Mouse (Mus musculus): Measurements from ENCODE around the gene Slc43a2. TPM values are rescaled to one million over a fixed set of nuclear protein-coding genes. Genes with fewer than 3 reads are reported as not detected.

Gene Slc43a2
- total and polyA plus RNA-seq, 3 experiments, result 4.2 to 11.5 (median 7.5) TPM

DNA sequence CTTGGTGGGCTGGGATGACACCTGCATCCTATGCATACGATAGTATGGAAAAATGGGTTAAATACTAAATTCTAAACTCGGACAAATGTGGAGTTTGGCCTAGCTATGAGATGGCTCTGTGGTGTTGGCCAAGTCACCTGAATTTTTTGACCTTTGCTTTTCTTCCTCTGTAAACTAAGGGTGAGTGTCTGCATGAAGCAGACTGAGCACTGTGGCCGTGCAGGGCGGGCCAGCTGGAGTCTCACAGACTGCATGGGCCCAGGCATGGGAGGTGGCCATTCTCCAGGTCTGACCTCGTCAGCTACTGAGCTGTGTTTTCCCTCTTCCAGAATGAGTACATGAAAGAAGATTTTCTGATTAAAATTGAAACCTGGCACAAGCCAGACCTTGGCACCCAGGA, 77.3 kb downstream of the Slc43a2 start:
- H3K4me1 ChIP-seq (ENCODE audit: insufficient read depth, low read depth, low read length), result no peaks in the 10 kb centered on the region
- ATAC-seq (ENCODE audit: extremely low read depth, insufficient number of reproducible peaks, low FRiP score, poor library complexity, severe bottlenecking) (no peak), DNase-seq (ENCODE audit: low spot score) (no peak)
- H3K27me3 ChIP-seq (ENCODE audit: insufficient read depth, low read length), result no peaks in the 10 kb centered on the region
- peaks cover 92% of the 10 kb centered on the region for H3K36me3 ChIP-seq (replicated peaks)
- no peaks in the 10 kb centered on the region for H3K9me3 ChIP-seq (replicated peaks)
- TF ChIP-seq POLR2AphosphoS5 (IDR thresholded peaks at IDR 0.05; ENCODE audit: insufficient replicate concordance, low read depth, low read length) (no peak), CTCF (IDR thresholded peaks at IDR 0.05; ENCODE audit: low read depth, low read length) (no peak), GATA2 (IDR thresholded peaks at IDR 0.05; ENCODE audit: borderline replicate concordance, low read depth, low read length) (no peak), GATA1 (IDR thresholded peaks at IDR 0.05; ENCODE audit: borderline replicate concordance, low read length) (no peak), TAL1 (conservative IDR thresholded peaks at IDR 0.05; ENCODE audit: low read depth, low read length) (no peak)
- no peak overlapping the region for H3K4me3 ChIP-seq (ENCODE audit: low read depth, low read length)

- ATAC-seq (ENCODE audit: extremely low read depth, insufficient number of reproducible peaks, low FRiP score, poor library complexity, severe bottlenecking) (no peak), DNase-seq (ENCODE audit: low spot score) (no peak)
- H3K27me3 ChIP-seq (ENCODE audit: insufficient read depth, low read length), result no peaks in the 10 kb centered on the region
- H3K4me1 ChIP-seq (ENCODE audit: insufficient read depth, low read depth, low read length), result no peaks in the 10 kb centered on the region
- no peaks in the 10 kb centered on the region for H3K9me3 ChIP-seq (replicated peaks)
- peaks cover 86% of the 10 kb centered on the region for H3K36me3 ChIP-seq (replicated peaks)
- H3K4me3 ChIP-seq (ENCODE audit: low read depth, low read length), result no peak overlapping the region
- TF ChIP-seq GATA2 (IDR thresholded peaks at IDR 0.05; ENCODE audit: borderline replicate concordance, low read depth, low read length) (no peak), POLR2AphosphoS5 (IDR thresholded peaks at IDR 0.05; ENCODE audit: insufficient replicate concordance, low read depth, low read length) (no peak), TAL1 (conservative IDR thresholded peaks at IDR 0.05; ENCODE audit: low read depth, low read length) (no peak), CTCF (IDR thresholded peaks at IDR 0.05; ENCODE audit: low read depth, low read length) (no peak)
Observed at GRCm38 (mm10) chr11:75610021-75610420, 78.5 kb downstream of the Slc43a2 start.

GRCm38 (mm10) chr11:75614769-75615168, 83.3 kb downstream of the Slc43a2 start:
- H3K36me3 ChIP-seq (replicated peaks), result peaks cover 76% of the 10 kb centered on the region
- H3K4me3 ChIP-seq (ENCODE audit: low read depth, low read length), result no peak overlapping the region
- no peak for TF ChIP-seq CTCF (IDR thresholded peaks at IDR 0.05; ENCODE audit: low read depth, low read length)
- no peak for TF ChIP-seq GATA1 (IDR thresholded peaks at IDR 0.05; ENCODE audit: borderline replicate concordance, low read length)
- no peak for TF ChIP-seq GATA2 (IDR thresholded peaks at IDR 0.05; ENCODE audit: borderline replicate concordance, low read depth, low read length)
- TF ChIP-seq TAL1 (conservative IDR thresholded peaks at IDR 0.05; ENCODE audit: low read depth, low read length), result no peak
- TF ChIP-seq POLR2AphosphoS5 (IDR thresholded peaks at IDR 0.05; ENCODE audit: insufficient replicate concordance, low read depth, low read length), result no peak
- ATAC-seq (ENCODE audit: extremely low read depth, insufficient number of reproducible peaks, low FRiP score, poor library complexity, severe bottlenecking), result no peak
- DNase-seq (ENCODE audit: low spot score), result no peak
- no peaks in the 10 kb centered on the region for H3K9me3 ChIP-seq (replicated peaks)
- no peaks in the 10 kb centered on the region for H3K27me3 ChIP-seq (ENCODE audit: insufficient read depth, low read length)
- no peaks in the 10 kb centered on the region for H3K4me1 ChIP-seq (ENCODE audit: insufficient read depth, low read depth, low read length)

DNA sequence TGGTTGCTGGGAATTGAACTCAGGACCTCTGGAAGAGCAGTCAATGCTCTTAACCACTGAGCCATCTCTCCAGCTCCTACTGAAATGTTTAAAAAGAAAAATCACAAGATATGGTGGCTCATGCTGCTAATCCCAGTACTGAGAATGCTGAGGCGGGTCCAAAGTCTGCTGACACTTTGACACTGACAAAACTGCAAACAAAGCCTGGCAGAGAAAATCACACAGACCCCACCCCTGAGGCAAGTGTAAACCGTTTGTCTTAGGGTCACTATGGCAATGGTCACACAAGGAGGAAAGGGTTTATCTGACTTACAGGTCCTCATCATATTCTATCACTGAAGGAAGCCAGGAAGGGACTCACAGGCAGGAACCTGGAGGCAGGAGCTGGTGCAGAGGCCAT, 84.1 kb downstream of the Slc43a2 start:
- no peak for ATAC-seq (ENCODE audit: extremely low read depth, insufficient number of reproducible peaks, low FRiP score, poor library complexity, severe bottlenecking)
- Histone ChIP-seq H3K4me1 (ENCODE audit: insufficient read depth, low read depth, low read length) (no peaks in the 10 kb centered on the region), H3K36me3 (replicated peaks) (peaks cover 76% of the 10 kb centered on the region), H3K4me3 (ENCODE audit: low read depth, low read length) (no peak overlapping the region), H3K9me3 (replicated peaks) (no peaks in the 10 kb centered on the region), H3K27me3 (ENCODE audit: insufficient read depth, low read length) (no peaks in the 10 kb centered on the region)
- TF ChIP-seq CTCF (IDR thresholded peaks at IDR 0.05; ENCODE audit: low read depth, low read length), result no peak
- no peak for TF ChIP-seq POLR2AphosphoS5 (IDR thresholded peaks at IDR 0.05; ENCODE audit: insufficient replicate concordance, low read depth, low read length)
- TF ChIP-seq GATA2 (IDR thresholded peaks at IDR 0.05; ENCODE audit: borderline replicate concordance, low read depth, low read length), result no peak
- no peak for TF ChIP-seq TAL1 (conservative IDR thresholded peaks at IDR 0.05; ENCODE audit: low read depth, low read length)
- TF ChIP-seq GATA1 (IDR thresholded peaks at IDR 0.05; ENCODE audit: borderline replicate concordance, low read length), result no peak
- no peak for DNase-seq (ENCODE audit: low spot score)

- H3K4me3 ChIP-seq (ENCODE audit: low read depth, low read length), result no peak overlapping the region
- H3K4me1 ChIP-seq (ENCODE audit: insufficient read depth, low read depth, low read length), result peaks cover 19% of the 10 kb centered on the region
- ATAC-seq (ENCODE audit: extremely low read depth, insufficient number of reproducible peaks, low FRiP score, poor library complexity, severe bottlenecking) (no peak), DNase-seq (ENCODE audit: low spot score) (no peak)
- H3K36me3 ChIP-seq (replicated peaks), result peaks cover 75% of the 10 kb centered on the region
- no peaks in the 10 kb centered on the region for H3K9me3 ChIP-seq (replicated peaks)
- no peaks in the 10 kb centered on the region for H3K27me3 ChIP-seq (ENCODE audit: insufficient read depth, low read length)
- TF ChIP-seq CTCF (IDR thresholded peaks at IDR 0.05; ENCODE audit: low read depth, low read length) (0 out of 2 replicates have a peak, but pooled peaks have one; percentile 26), GATA1 (IDR thresholded peaks at IDR 0.05; ENCODE audit: borderline replicate concordance, low read length) (no peak), GATA2 (IDR thresholded peaks at IDR 0.05; ENCODE audit: borderline replicate concordance, low read depth, low read length) (no peak)
Observed at GRCm38 (mm10) chr11:75619133-75619532, 87.6 kb downstream of the Slc43a2 start.

DNA sequence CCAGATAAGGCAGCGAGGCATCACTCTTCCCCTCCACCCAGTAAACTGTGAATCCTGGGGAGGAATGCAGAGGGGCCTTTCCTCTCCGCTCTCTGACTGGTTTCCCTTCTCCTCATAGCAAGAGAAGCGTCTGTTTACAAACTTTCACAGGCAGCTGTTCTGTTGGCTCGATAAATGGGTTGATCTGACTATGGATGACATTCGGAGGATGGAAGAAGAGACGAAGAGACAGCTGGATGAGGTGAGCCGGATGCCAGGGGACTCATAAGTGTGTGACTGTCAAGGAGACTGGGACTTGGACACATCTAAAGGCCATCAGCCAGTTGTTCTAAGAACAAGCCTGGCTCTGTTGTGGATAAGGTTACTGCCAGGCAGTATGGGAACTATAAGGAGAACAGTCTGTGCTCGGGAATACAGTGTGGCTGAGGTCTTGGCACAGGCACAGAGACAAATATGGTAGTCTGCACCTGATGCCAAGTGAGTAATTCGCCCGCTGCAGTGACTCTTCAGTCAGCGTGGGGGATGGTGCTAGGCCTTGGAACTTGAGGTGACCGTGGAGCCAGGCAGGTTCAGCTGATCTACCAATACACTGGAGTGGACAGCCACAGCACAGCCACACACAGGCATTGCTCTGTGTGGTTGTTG, 88.8 kb downstream of the Slc43a2 start:
- ATAC-seq (ENCODE audit: extremely low read depth, insufficient number of reproducible peaks, low FRiP score, poor library complexity, severe bottlenecking) (no peak), DNase-seq (ENCODE audit: low spot score) (no peak)
- H3K27me3 ChIP-seq (ENCODE audit: insufficient read depth, low read length), result no peaks in the 10 kb centered on the region
- H3K4me3 ChIP-seq (ENCODE audit: low read depth, low read length), result no peak overlapping the region
- H3K36me3 ChIP-seq (replicated peaks), result peaks cover 76% of the 10 kb centered on the region
- TF ChIP-seq GATA1 (IDR thresholded peaks at IDR 0.05; ENCODE audit: borderline replicate concordance, low read length) (no peak), GATA2 (IDR thresholded peaks at IDR 0.05; ENCODE audit: borderline replicate concordance, low read depth, low read length) (no peak), POLR2AphosphoS5 (IDR thresholded peaks at IDR 0.05; ENCODE audit: insufficient replicate concordance, low read depth, low read length) (no peak), CTCF (IDR thresholded peaks at IDR 0.05; ENCODE audit: low read depth, low read length) (no peak), TAL1 (conservative IDR thresholded peaks at IDR 0.05; ENCODE audit: low read depth, low read length) (no peak)
- peaks cover 21% of the 10 kb centered on the region for H3K4me1 ChIP-seq (ENCODE audit: insufficient read depth, low read depth, low read length)
- no peaks in the 10 kb centered on the region for H3K9me3 ChIP-seq (replicated peaks)

Data from G1E (cell line).